Mouse (Mus musculus): Measurements from ENCODE around the gene Slco1c1.

Slco1c1 gene

GRCm38 (mm10) chr6:141523747-141524640, at the start of gene Slco1c1:
TSS of gene Slco1c1 (plus strand) at chr6:141524368.
- DNase-seq: no peak

- DNase-seq: no peak
Observed at GRCm38 (mm10) chr6:141474696-141475095, 49.5 kb upstream of the Slco1c1 start.

GRCm38 (mm10) chr6:141485302-141486021, 38.7 kb upstream of the Slco1c1 start:
- no peak for DNase-seq

- no peak for DNase-seq
Observed at GRCm38 (mm10) chr6:141487266-141487665, 36.9 kb upstream of the Slco1c1 start.

GRCm38 (mm10) chr6:141488619-141489018, 35.5 kb upstream of the Slco1c1 start:
- DNase-seq: no peak

- DNase-seq: no peak
Observed at GRCm38 (mm10) chr6:141494909-141495308, 29.3 kb upstream of the Slco1c1 start.

GRCm38 (mm10) chr6:141495634-141496418, 28.3 kb upstream of the Slco1c1 start:
- DNase-seq: no peak

- no peak for DNase-seq
Observed at GRCm38 (mm10) chr6:141499511-141499910, 24.7 kb upstream of the Slco1c1 start.

GRCm38 (mm10) chr6:141501171-141501570, 23.0 kb upstream of the Slco1c1 start:
- DNase-seq: no peak

GRCm38 (mm10) chr6:141522541-141522940, 1.6 kb upstream of the Slco1c1 start:
- no peak for DNase-seq

- DNase-seq: no peak
Observed at GRCm38 (mm10) chr6:141525787-141526186, 1.6 kb downstream of the Slco1c1 start.

GRCm38 (mm10) chr6:141530865-141531264, 6.7 kb downstream of the Slco1c1 start:
- DNase-seq: no peak

GRCm38 (mm10) chr6:141537298-141537697, 13.1 kb downstream of the Slco1c1 start:
- DNase-seq: no peak

GRCm38 (mm10) chr6:141541136-141541535, 17.0 kb downstream of the Slco1c1 start:
- no peak for DNase-seq

- DNase-seq: no peak
Observed at GRCm38 (mm10) chr6:141543344-141543743, 19.2 kb downstream of the Slco1c1 start.

- no peak for DNase-seq
Observed at GRCm38 (mm10) chr6:141558118-141558517, 34.0 kb downstream of the Slco1c1 start.

GRCm38 (mm10) chr6:141567366-141567765, 43.2 kb downstream of the Slco1c1 start:
- no peak for DNase-seq

- no peak for DNase-seq
Observed at GRCm38 (mm10) chr6:141567852-141568558, 43.8 kb downstream of the Slco1c1 start.

- no peak for DNase-seq
Observed at GRCm38 (mm10) chr6:141568559-141568946, 44.4 kb downstream of the Slco1c1 start.

GRCm38 (mm10) chr6:141576646-141577200, 52.6 kb downstream of the Slco1c1 start:
- DNase-seq: no peak

GRCm38 (mm10) chr6:141584791-141585403, 60.7 kb downstream of the Slco1c1 start:
- no peak for DNase-seq

- no peak for DNase-seq
Observed at GRCm38 (mm10) chr6:141590002-141590401, 65.8 kb downstream of the Slco1c1 start.
